Mouse (Mus musculus) MEL (cell line): ENCODE data around the gene Gm45623.

Experiments used
- CTCF ChIP-seq, 3 experiments: IDR thresholded peaks in 2 of 3; conservative IDR thresholded peaks in 1 of 3; 2 replicates each; pipeline ENCODE4 v1.5.1; 2011 to 2012; ENCODE audit warnings: low read length in 3 of 3, low read depth in 2 of 3, mild to moderate bottlenecking in 2 of 3, improper control_type of control experiment in 1 of 3, inconsistent platforms in 1 of 3, mixed read lengths in 1 of 3, moderate library complexity in 1 of 3; ENCODE audit not compliant: control insufficient read depth in 1 of 3, insufficient read depth in 1 of 3, poor library complexity in 1 of 3, severe bottlenecking in 1 of 3
- EP300 ChIP-seq, 2 experiments: IDR thresholded peaks; 2 replicates each; pipeline ENCODE4 v1.6.1; 2011; ENCODE audit warnings: improper control_type of control experiment in 2 of 2, low read length in 2 of 2, low read depth in 1 of 2, mild to moderate bottlenecking in 1 of 2
- TAL1 ChIP-seq: IDR thresholded peaks from 2 replicates; pipeline ENCODE4 v1.6.1; 2012; ENCODE audit warnings: mild to moderate bottlenecking, inconsistent platforms, low read length, moderate library complexity, mixed read lengths
- USF1 ChIP-seq: IDR thresholded peaks from 2 replicates; pipeline ENCODE4 v1.6.1; 2014; ENCODE audit warnings: low read depth, mild to moderate bottlenecking, inconsistent platforms, low read length, improper control_type of control experiment, moderate library complexity
- ZMIZ1 ChIP-seq: IDR thresholded peaks from 2 replicates; pipeline ENCODE4 v1.6.1; 2012; ENCODE audit warnings: low read depth, mild to moderate bottlenecking, inconsistent platforms, low read length, improper control_type of control experiment, moderate library complexity

DNA sequence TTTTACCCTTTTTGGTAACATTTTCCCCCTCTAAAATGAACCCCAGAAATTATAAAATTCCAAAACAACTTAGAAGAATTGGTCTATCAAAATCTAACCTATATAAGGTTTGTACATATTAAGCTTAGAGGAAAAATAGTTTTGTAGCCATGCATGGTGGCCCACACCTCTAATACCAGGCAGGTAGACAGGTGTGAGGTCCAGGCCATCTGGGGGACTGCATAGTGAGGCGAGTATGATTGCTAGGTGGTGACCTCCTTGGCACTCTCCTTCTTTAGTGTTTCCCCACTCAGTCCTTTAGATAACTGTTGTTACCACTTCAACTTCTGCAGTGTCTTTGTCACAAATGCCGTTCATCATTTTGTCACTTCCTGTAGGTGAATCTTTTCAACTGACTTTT is 49.0 kb downstream of the Gm45623 start:
- no peak for TF ChIP-seq USF1
- no peak for TF ChIP-seq EP300 (IDR thresholded peaks at IDR 0.05; ENCODE audit: low read depth in 1 of 2, low read length in 2 of 2)
- no peak for TF ChIP-seq ZMIZ1
- TF ChIP-seq TAL1, result no peak
- no peak for TF ChIP-seq CTCF (IDR thresholded peaks at IDR 0.05 in 2 of 3, conservative IDR thresholded peaks at IDR 0.05 in 1 of 3; ENCODE audit: control insufficient read depth in 1 of 3, insufficient read depth in 1 of 3, low read depth in 2 of 3, low read length in 3 of 3, poor library complexity in 1 of 3, severe bottlenecking in 1 of 3)
